8 mouse cellular contexts compared by ENCODE assay signal in the genomic region with DNA sequence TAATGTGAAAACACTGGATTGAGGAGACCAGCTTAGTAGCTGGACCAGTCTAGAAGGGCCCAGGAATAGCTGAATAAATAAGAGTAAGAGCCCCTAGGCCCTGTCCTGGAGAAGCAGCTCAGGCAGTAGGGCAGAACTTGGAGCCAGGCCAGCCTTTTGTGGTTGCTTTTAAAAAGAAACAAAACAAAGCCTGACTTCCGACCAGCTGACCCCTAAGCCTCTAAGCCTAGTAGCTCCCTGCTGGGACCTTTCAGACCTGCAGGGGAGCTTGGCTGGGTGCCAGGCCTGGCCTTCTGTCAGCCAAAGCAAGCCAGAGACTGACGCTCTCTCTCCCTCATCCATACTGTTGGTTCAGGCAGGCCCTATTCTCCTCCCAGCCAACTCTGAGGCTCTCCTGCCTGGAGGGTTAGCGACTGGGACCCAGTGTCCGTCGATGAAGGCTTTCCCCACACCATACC.
DNase-seq lines count a peak whose midpoint lies in the region; ATAC-seq lines count a peak whose summit lies in the region.

No protein-coding gene starts in this region.

- H3K9me3 ChIP-seq in hindbrain, embryonic 13.5 days, result no peaks in the 10 kb centered on the region

- 6% methylated on average over 5 of the region's 5 CpGs for WGBS in hindbrain, embryonic 13.5 days

- no peaks in the 10 kb centered on the region for H3K36me3 ChIP-seq in hindbrain, embryonic 13.5 days

- no peak overlapping the region for H3K4me3 ChIP-seq in hindbrain, embryonic 13.5 days

- H3K4me2 ChIP-seq in hindbrain, embryonic 13.5 days, result no peak overlapping the region

- no peak overlapping the region for H3K9ac ChIP-seq in hindbrain, embryonic 13.5 days

- peaks cover 14% of the 10 kb centered on the region for H3K4me1 ChIP-seq in hindbrain, embryonic 13.5 days (replicated peaks)

- H3K27me3 ChIP-seq in hindbrain, embryonic 13.5 days, result peaks cover 26% of the 10 kb centered on the region

- ATAC-seq in hindbrain, embryonic 13.5 days (ENCODE audit: low FRiP score), result peak; percentile 74

- peak; percentile 89 for DNase-seq in NIH3T3 (ENCODE audit: low read depth)
- DNase-seq in cerebellum, postnatal 10 days, result peak; percentile 90 to 92
- DNase-seq in frontal cortex, postnatal 36 days (ENCODE audit: low spot score in 2 of 2), result peak; percentile 48 to 58
- DNase-seq in left cerebral cortex, adult 11 months (ENCODE audit: low spot score), result peak; percentile 39
- DNase-seq in lung, postnatal 25 days (ENCODE audit: low spot score), result peak; percentile 87
- DNase-seq in retina, adult 2 months (ENCODE audit: low read depth, low spot score), result peak; percentile 26
- peak; percentile 53 to 83 for DNase-seq in urinary bladder, postnatal 36 days (ENCODE audit: low spot score in 2 of 2)

- H3K27ac ChIP-seq in hindbrain, embryonic 13.5 days, result no peak overlapping the region

Comparison
In these comparisons a context has a peak if more than half of its experiments do, and no peak if none do; other contexts are left out.
1. DNase-seq: peak in every context shown above with its lines; median percentile 91 in cerebellum, postnatal 10 days; 89 in NIH3T3; 87 in lung, postnatal 25 days; 68 in urinary bladder, postnatal 36 days; 53 in frontal cortex, postnatal 36 days; 39 in left cerebral cortex, adult 11 months; 26 in retina, adult 2 months.